Mouse (Mus musculus) skeletal muscle tissue, postnatal 0 days (tissue): ENCODE data around the gene Slc4a3. TPM values are rescaled to one million over a fixed set of nuclear protein-coding genes. Genes with fewer than 3 reads are reported as not detected.

Source experiments
- polyA plus RNA-seq: library from polyadenylated mRNA; unstranded; fragments of >200 nt; fragmentation: Nextera tagmentation; extraction: Ambion mirVana; gene quantifications from 2 replicates; pipeline ENCODE4 v1.2.1, GENCODE M21; 2015

Slc4a3 gene
- 12.3 and 14.0 TPM in 2 replicates for polyA plus RNA-seq

GRCm38 (mm10) chr1:75545965-75546956 is at the start of gene Slc4a3:
Gene Slc4a3 (plus strand): TSS chr1:75546266.

GRCm38 (mm10) chr1:75505956-75506831 is 39.9 kb upstream of the Slc4a3 start, which contains the start of gene Obsl1:
Gene Obsl1 (minus strand): TSS chr1:75506452.

GRCm38 (mm10) chr1:75507006-75507405 is 39.1 kb upstream of the Slc4a3 start, which contains the start of gene Inha:
Gene Inha (plus strand): TSS chr1:75507077.

GRCm38 (mm10) chr1:75521321-75522031 is 24.6 kb upstream of the Slc4a3 start, which contains the start of gene Stk11ip:
Gene Stk11ip (plus strand): TSS chr1:75521529.

Other genes starting within 250 kb of the Slc4a3 start
- gene Dnpep, start 228.3 kb upstream of the Slc4a3 start, polyA plus RNA-seq, result 103 and 105 TPM in 2 replicates
- 2,318 and 2,325 TPM in 2 replicates for gene Des, start 185.9 kb upstream of the Slc4a3 start, polyA plus RNA-seq
- gene Speg, start 171.0 kb upstream of the Slc4a3 start, polyA plus RNA-seq, result 12.7 and 16.2 TPM in 2 replicates
- 40.2 and 53.0 TPM in 2 replicates for gene Gmppa, start 110.3 kb upstream of the Slc4a3 start, polyA plus RNA-seq
- gene Asic4, start 95.8 kb upstream of the Slc4a3 start, polyA plus RNA-seq, result 0.05 TPM in 1 of 2 replicates, not detected in the other
- gene Chpf, start 67.0 kb upstream of the Slc4a3 start, polyA plus RNA-seq, result 23.4 and 28.6 TPM in 2 replicates
- 0.66 and 0.79 TPM in 2 replicates for gene Tmem198, start 66.7 kb upstream of the Slc4a3 start, polyA plus RNA-seq
- gene Obsl1, start 39.8 kb upstream of the Slc4a3 start, polyA plus RNA-seq, result 64.7 and 73.8 TPM in 2 replicates
- 12.4 and 13.5 TPM in 2 replicates for gene Inha, start 39.2 kb upstream of the Slc4a3 start, polyA plus RNA-seq
- 7.0 and 7.9 TPM in 2 replicates for gene Stk11ip, start 24.7 kb upstream of the Slc4a3 start, polyA plus RNA-seq